ENCODE assay signal across 19 mouse cellular contexts in genomic region chr9:106955486-106955885, GRCm38 (mm10).
"Had no signal": no experiment of that assay in that cellular context is flagged by ENCODE, and none has a peak within 500 bp of the region (broad histone marks: within the 10 kb centered on the region; RNA-seq: fewer than 3 reads in every experiment).

No protein-coding gene starts in this region.

- H3K4me3 ChIP-seq: midbrain, embryonic 10.5 days; midbrain, embryonic 12.5 days; myocyte; neural tube, embryonic 13.5 days; neural tube, embryonic 15.5 days had no signal

- ATAC-seq: midbrain, embryonic 16.5 days had no signal

- H3K9me3 ChIP-seq: midbrain, embryonic 10.5 days; midbrain, embryonic 12.5 days; neural tube, embryonic 13.5 days; neural tube, embryonic 15.5 days had no signal

- H3K4me1 ChIP-seq: midbrain, embryonic 10.5 days; midbrain, embryonic 12.5 days; neural tube, embryonic 13.5 days; neural tube, embryonic 15.5 days had no signal

- H3K36me3 ChIP-seq: midbrain, embryonic 10.5 days had no signal

- H3K27me3 ChIP-seq: midbrain, embryonic 12.5 days; neural tube, embryonic 13.5 days; neural tube, embryonic 15.5 days had no signal

- DNase-seq: lung, adult 18-20 months; lung, embryonic 14.5 days; lung, postnatal 10 days; lung, postnatal 4 days; midbrain, embryonic 14.5 days; retina, postnatal 1 day; right cerebral cortex, adult 18-20 months; right cerebral cortex, postnatal 25 days; right cerebral cortex, postnatal 4 days; spleen, adult 18-20 months; thymus, adult 2 months; thymus, postnatal 25 days; thymus, postnatal 4 days had no signal

- H3K9ac ChIP-seq: lung, embryonic 14.5 days; midbrain, embryonic 12.5 days; neural tube, embryonic 13.5 days; neural tube, embryonic 15.5 days had no signal

- H3K4me2 ChIP-seq: lung, embryonic 14.5 days; midbrain, embryonic 12.5 days; neural tube, embryonic 13.5 days; neural tube, embryonic 15.5 days had no signal

- H3K27ac ChIP-seq: midbrain, embryonic 10.5 days; midbrain, embryonic 12.5 days; neural tube, embryonic 13.5 days; neural tube, embryonic 15.5 days had no signal
